Mouse (Mus musculus) ovary, postnatal 10 days (tissue): Measurements from ENCODE around the gene Ube2l6.
A peak's percentile ranks its signal among the peaks of the same experiment; 100 is the strongest.

ENCODE experiments used
- DNase-seq: peaks from one replicate; pipeline ENCODE4 v3.0.0; 2022; ENCODE audit warnings: low spot score

Gene Ube2l6

DNA sequence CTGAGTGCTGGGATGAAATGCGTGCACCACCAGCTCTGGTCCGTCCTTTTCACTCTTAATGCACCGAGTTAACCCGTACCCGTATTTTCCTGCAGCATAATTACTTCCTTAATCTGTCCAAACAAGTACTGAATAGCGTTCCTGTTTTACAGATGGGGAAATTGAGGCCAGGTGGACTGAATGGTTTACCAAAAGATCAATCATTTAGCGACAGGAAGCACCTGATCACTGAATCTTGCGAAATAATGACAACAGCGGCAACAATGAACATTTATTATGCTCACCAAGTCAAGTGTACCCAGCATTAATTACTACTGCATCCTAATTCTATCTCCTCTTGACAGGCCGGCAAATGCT, 39.9 kb downstream of the Ube2l6 start, which contains the start of gene Slc43a1:
Gene Slc43a1 (plus strand): TSS at position 258 of the 357 bp plus-strand sequence.
- no peak for DNase-seq

DNA sequence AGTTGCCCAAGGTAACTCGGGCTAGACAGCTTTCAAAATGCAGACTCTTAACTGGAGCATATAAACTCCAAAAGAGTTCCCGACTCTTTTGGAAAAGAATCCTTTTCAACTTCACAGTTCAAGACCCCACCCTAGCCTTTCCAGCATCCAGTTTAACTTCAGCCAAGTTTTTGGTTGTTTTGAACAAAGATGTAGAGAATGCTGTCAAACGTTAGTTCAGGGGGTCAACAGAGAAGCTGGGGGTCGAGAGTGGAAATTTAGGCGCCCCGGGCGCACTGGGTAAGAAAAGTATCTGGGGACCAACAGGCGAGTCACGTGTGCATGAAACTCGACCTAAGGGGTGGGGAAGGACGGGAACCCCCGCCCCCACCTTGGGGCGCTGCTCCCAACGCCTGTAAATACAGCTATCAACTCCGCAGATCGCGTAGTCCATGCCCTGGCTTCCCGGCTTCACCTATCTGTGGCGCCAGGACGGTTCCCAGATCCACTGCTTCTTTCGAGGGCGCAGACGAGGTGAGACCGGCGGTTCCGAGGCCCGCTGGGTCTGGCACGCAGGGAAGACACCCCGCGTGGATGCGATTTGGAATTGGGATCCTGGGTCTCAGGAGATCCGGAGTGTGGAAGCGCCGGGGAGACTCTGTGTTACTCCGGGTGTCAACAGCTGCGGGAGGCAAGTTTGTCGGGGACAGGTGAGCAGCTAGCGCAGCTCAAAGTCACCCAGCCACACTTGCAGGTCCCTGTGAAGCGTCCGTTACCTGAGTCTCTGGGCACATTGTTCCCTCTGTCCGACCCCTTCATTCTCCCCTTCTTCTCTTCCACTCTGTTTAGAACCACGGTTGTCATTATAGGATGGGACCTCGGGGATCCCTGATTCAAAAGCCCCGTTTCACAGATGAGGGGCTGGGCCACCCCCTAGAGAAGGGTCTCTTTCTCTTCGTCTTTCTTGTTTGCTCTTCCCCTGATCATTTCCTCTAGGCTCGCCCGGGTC, 40.7 kb downstream of the Ube2l6 start:
- no peak for DNase-seq

GRCm38 (mm10) chr2:84840016-84840747, 41.6 kb downstream of the Ube2l6 start:
- DNase-seq, result peak; percentile 58

GRCm38 (mm10) chr2:84840748-84841563, 42.3 kb downstream of the Ube2l6 start:
- no peak for DNase-seq

DNA sequence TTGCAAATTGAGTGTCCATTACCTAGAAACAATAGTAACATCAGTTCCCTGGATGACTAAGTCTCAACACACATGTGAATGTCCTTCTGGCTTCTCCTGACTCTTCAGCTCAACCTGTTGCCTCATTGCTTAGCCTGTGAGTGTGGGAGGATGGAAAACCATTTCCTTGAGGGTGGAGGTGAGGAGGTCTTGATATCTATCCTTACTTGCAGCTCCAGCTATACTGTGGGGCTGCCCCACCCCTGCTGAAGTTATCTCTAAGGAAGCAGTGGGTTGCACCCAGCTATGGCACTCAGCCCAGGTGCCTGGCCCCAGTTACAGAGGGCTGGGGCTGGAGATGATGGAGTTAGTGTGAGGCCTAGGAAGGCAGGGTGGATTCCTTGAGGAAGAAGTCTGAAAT, 43.3 kb downstream of the Ube2l6 start:
- DNase-seq, result no peak

GRCm38 (mm10) chr2:84843654-84844053, 45.0 kb downstream of the Ube2l6 start:
- DNase-seq, result no peak

DNA sequence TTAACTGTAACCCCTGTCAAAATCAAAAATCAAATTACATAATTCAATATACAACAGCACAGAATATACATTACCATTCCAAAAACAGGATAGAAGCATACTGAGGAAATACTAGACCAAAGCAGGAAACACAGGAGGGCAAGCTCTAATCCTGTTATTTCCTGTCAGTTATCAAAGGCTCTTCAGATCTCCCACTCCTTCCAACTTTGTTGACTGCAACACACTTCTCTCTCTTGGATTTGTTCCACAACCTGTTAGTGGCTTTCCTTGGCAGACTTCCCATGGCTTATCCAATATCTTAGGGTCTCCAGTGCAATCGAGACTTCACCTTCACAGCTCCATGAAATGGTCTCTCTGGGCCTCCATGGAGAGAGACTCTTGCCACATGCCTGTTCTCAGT, 46.6 kb downstream of the Ube2l6 start:
- DNase-seq, result no peak

DNA sequence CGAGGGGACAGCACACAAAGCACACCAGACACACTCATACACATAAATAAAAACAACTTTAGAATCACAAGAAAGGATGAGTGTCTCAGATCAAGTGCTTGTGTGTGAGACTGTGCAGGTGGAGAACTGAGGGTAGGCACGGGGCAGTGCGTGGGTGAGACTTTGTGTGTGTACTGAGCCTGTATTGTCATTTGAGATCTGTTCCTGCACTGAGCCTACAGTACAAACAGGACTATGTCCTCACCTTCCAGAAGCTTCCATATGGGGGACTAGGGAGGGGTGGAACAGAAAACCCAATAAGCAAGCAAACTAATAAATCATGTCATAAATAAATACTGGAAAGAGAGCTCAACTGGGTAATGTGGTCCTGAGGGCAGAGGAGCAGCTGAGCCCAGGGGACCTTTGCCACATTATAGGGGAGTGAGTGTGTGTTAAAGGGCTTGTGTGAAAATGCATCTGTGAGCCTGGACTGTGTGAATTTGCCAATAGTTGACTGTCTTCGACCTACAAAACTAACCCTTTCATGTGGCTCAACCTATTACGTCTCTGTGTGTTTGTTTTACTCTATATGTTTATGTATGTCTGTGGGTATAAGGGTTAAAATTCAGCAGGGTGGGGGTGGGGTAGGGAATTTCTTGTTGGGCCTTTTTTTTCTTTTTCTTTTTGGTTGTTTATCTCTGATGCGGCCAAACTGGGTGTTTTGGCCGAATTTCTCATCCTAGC, 51.9 kb downstream of the Ube2l6 start:
- no peak for DNase-seq

DNA sequence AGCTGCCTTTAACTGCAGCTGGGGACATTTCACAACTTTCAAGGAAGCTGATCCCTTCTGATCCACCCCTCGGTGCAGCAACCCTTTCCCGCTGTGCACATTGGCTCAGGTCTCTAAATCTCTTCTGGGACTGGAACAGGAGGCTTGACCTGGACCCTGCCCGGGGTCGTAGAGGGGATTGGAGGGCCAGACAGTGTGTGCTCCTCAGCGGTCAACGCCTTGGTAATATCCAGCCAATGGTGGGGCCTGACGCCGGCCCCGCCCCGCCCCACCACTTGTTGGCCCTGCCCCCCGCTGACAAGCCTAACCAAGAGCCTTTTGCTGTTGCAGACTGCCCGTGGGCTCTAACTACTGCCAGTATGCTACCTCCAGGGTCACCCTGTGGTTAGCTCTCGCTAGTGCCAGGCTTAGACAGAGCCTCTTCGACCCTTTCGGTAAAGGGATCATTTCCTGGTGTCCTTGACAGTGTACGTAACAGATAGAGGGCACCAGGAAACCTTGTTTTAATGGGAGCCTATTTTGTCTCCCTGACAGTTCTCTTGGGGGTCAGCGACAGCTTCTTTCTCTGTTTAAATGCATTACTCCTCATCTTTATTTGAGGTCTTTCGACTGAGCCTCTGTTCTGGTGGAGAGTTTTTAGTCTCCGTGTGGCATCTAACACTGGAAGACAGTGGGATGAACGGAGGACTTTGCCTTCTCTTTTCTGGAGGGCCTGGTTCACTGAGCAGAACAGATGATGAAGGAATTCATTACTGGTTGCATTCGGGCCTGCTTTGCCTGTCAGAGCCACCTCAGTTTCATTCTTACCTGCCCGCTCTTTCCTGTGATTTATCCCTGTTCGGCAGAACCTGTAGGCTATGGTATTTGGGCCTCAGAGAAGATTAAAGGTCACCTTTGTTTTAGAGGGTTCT, 52.8 kb downstream of the Ube2l6 start:
- no peak for DNase-seq

GRCm38 (mm10) chr2:84855732-84856131, 57.1 kb downstream of the Ube2l6 start:
- DNase-seq, result no peak

DNA sequence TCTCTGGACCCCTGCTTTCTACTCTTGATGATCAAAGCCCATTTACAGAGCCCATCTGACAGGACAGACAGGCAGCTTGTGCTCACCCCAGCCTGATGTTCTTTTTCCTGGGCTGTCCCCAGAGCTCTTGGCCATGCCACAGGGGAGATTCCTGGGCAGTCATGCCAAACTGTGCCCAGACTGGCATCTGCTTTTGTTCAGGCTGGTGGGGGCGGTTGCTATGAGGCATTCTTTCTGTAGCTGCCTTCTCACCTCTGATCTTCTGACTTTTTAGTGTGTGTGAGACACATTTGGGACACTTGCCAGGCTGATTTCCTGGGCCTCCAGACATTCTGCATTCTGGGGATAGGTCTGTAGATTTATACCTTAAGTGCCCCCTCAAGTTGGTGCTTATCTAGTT, 59.9 kb downstream of the Ube2l6 start:
- no peak for DNase-seq
